Mouse (Mus musculus) C2C12 (cell line): ENCODE results near the gene Rmi2.

Experiments used
- CEBPB ChIP-seq: IDR thresholded peaks from one replicate; pipeline ENCODE4 v1.6.1; 2011; ENCODE audit warnings: low read depth, mild to moderate bottlenecking, control low read depth, moderate library complexity
- CTCF ChIP-seq: IDR thresholded peaks from one replicate; pipeline ENCODE4 v1.5.1; 2011; ENCODE audit not compliant: control insufficient read depth, insufficient read depth, insufficient read length
- MAX ChIP-seq: IDR thresholded peaks from one replicate; pipeline ENCODE4 v1.6.1; 2011; ENCODE audit warnings: mild to moderate bottlenecking, control low read depth

DNA sequence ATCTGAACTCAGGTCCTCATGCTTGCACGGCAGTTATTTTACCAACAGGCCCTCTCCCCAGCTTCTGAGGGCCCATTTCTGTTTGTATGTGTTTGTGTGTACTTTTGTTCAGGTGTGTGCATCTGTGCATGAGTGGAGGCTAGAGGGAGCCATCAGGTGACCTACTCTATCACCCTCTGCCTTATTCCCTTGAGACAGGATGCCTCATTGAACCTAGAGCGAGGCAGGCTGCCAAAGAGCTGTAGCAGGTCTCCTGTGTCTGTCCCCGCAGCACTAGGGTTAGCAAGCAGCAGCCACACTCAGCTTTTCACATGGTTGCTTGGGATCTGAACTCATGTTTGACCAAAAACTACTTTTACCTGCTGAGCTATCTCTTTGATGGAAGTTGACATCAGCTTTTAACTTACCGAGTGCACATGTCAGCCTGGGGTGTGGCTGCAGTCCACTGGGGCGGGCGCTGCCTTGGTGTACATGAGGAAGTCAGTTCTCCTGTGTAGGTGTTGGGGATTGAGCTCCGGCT is 24.9 kb downstream of the Rmi2 start:
- TF ChIP-seq CTCF (no peak), CEBPB (no peak), MAX (no peak)
